Mouse (Mus musculus): Measurements from ENCODE around the gene Mapk13.

GRCm38 (mm10) chr17:28739244-28739643 is 29.9 kb upstream of the Mapk13 start:
- no peak for TF ChIP-seq GATA1 (IDR thresholded peaks at IDR 0.05; ENCODE audit: borderline replicate concordance, low read length)
- TF ChIP-seq FLI1 (IDR thresholded peaks at IDR 0.05; ENCODE audit: low read length) = no peak

All from megakaryocyte, embryonic 14.5 days (primary cell).